Mouse (Mus musculus): ENCODE measurements around the gene Ctbp1. TPM values are rescaled to one million over a fixed set of nuclear protein-coding genes. Genes with fewer than 3 reads are reported as not detected.
A peak's percentile ranks its signal among the peaks of the same experiment; 100 is the strongest.

Gene Ctbp1
- total and polyA plus RNA-seq, 3 experiments, result 353 to 595 (median 443) TPM

DNA sequence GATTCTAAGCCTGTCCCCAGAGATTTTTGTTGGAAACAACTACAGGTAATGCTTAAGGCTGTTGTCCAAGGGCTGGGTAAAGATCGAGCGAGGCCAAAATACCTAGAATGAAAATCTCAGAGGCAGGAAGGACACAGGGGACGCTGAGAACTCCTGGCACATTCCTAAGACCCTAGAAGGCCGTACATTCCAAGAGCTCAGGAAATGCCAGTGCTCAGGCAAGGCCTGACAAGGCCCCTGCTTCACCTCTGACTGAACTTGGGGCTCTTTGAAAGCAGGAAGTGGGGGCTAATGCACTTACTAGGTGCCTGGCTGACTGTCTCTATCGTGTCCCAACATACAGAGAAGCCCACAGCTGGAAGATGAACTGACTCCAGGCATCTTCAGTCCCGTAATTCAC, 52.4 kb downstream of the Ctbp1 start:
- Histone ChIP-seq H3K79me2 (ENCODE audit: control insufficient read depth, insufficient read depth, low read length, poor library complexity) (no peaks in the 10 kb centered on the region), H3K9me3 (replicated peaks; ENCODE audit: insufficient read depth, low read length) (no peaks in the 10 kb centered on the region), H3K27me3 (ENCODE audit: control insufficient read depth in 1 of 2, insufficient read depth in 2 of 2, low read length in 2 of 2) (no peaks in the 10 kb centered on the region; a peak in 1 of 4 replicates), H3K4me3 (ENCODE audit: control insufficient read depth in 1 of 2, insufficient read depth in 1 of 2, low read depth in 2 of 2, low read length in 2 of 2) (no peak overlapping the region), H3K4me1 (ENCODE audit: control insufficient read depth in 1 of 2, insufficient read depth in 2 of 2, low read length in 2 of 2) (peaks cover 46 to 56% of the 10 kb centered on the region in 2 experiments), H3K36me3 (ENCODE audit: control insufficient read depth in 1 of 2, insufficient read depth in 2 of 2, low read length in 2 of 2) (peaks cover 0 to 49% of the 10 kb centered on the region in 2 experiments; a peak in 2 of 4 replicates), H3K27ac (ENCODE audit: control insufficient read depth, low read depth, low read length) (peak overlapping the region; percentile 2; the same call in 1 of the 2 replicates), H3K9ac (ENCODE audit: control insufficient read depth, low read depth, low read length, poor library complexity, severe bottlenecking) (no peak overlapping the region)
- TF ChIP-seq NRF1 (IDR thresholded peaks at IDR 0.05; ENCODE audit: insufficient read depth, low read depth, low read length, poor library complexity, severe bottlenecking) (no peak), ELF1 (IDR thresholded peaks at IDR 0.05; ENCODE audit: low read depth, low read length) (peak; percentile 22; the same call in 1 of the 2 replicates)
- peak; percentile 40 for DNase-seq (ENCODE audit: low read depth, low spot score)

DNA sequence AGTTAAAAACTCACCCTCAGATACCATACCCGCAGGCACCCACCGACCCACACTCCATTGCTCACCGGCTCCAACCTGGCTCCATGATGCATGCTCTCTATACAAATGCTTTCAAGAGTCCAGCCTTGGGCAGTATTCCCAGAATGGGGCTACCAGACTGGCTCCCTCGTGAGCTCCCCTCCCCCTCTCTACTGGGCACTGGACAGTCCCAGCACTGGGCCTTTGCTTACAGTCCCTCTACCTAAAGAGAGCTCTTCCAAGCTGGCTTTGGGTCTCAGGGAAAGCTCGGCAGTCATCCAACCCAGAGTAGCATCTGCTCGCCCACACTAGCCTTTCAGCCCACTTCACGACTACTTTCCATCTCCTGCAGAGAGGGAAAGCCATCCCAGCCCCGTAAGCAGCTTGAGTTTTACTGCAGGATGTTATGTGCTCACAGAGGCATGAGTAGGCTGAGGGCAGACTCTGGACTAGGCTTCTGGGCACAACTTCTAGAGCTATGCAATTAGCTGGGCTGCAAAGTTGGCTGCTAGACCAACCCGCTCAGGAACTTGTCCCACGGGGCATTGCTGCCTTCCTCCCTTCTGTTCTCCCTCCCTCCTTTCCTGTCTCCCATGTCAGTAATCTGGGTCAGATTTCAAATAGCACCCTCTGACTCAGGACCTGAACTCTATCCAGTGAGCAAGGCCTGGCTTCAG, 54.3 kb downstream of the Ctbp1 start:
- Histone ChIP-seq H3K27me3 (ENCODE audit: control insufficient read depth in 1 of 2, insufficient read depth in 2 of 2, low read length in 2 of 2) (no peaks in the 10 kb centered on the region), H3K4me1 (ENCODE audit: control insufficient read depth in 1 of 2, insufficient read depth in 2 of 2, low read length in 2 of 2) (peaks cover 46 to 58% of the 10 kb centered on the region in 2 experiments), H3K9ac (ENCODE audit: control insufficient read depth, low read depth, low read length, poor library complexity, severe bottlenecking) (no peak overlapping the region), H3K4me3 (ENCODE audit: control insufficient read depth in 1 of 2, insufficient read depth in 1 of 2, low read depth in 2 of 2, low read length in 2 of 2) (no peak overlapping the region), H3K9me3 (replicated peaks; ENCODE audit: insufficient read depth, low read length) (no peaks in the 10 kb centered on the region), H3K27ac (ENCODE audit: control insufficient read depth, low read depth, low read length) (no peak overlapping the region), H3K79me2 (ENCODE audit: control insufficient read depth, insufficient read depth, low read length, poor library complexity) (no peaks in the 10 kb centered on the region), H3K36me3 (ENCODE audit: control insufficient read depth in 1 of 2, insufficient read depth in 2 of 2, low read length in 2 of 2) (peaks cover 0 to 49% of the 10 kb centered on the region in 2 experiments; a peak in 2 of 4 replicates)
- no peak for DNase-seq (ENCODE audit: low read depth, low spot score)
- TF ChIP-seq EP300 (IDR thresholded peaks at IDR 0.05; ENCODE audit: low read depth in 1 of 2, low read length in 2 of 2), result no peak
- no peak for TF ChIP-seq RCOR1 (IDR thresholded peaks at IDR 0.05; ENCODE audit: low read depth, low read length)
- TF ChIP-seq TBP (IDR thresholded peaks at IDR 0.05; ENCODE audit: low read depth, low read length), result no peak
- no peak for TF ChIP-seq CHD1 (IDR thresholded peaks at IDR 0.05; ENCODE audit: low read depth, low read length)
- no peak for TF ChIP-seq HCFC1 (IDR thresholded peaks at IDR 0.05; ENCODE audit: low read depth, low read length)
- no peak for TF ChIP-seq ETS1 (IDR thresholded peaks at IDR 0.05; ENCODE audit: low read depth, low read length)
- TF ChIP-seq ZKSCAN1 (IDR thresholded peaks at IDR 0.05; ENCODE audit: low read depth, low read length), result no peak
- TF ChIP-seq GABPA (IDR thresholded peaks at IDR 0.05; ENCODE audit: low read depth, low read length), result no peak
- TF ChIP-seq TCF12 (IDR thresholded peaks at IDR 0.05; ENCODE audit: low read depth, low read length), result no peak
- TF ChIP-seq ZMIZ1 (IDR thresholded peaks at IDR 0.05; ENCODE audit: low read depth, low read length), result no peak
- no peak for TF ChIP-seq MXI1 (IDR thresholded peaks at IDR 0.05; ENCODE audit: low read depth, low read length)
- no peak for TF ChIP-seq MAZ (IDR thresholded peaks at IDR 0.05; ENCODE audit: low read depth, low read length)
- TF ChIP-seq MAX (IDR thresholded peaks at IDR 0.05; ENCODE audit: low read length), result no peak
- no peak for TF ChIP-seq NELFE (IDR thresholded peaks at IDR 0.05; ENCODE audit: low read depth, low read length)
- no peak for TF ChIP-seq USF1 (IDR thresholded peaks at IDR 0.05; ENCODE audit: low read depth, low read length)
- TF ChIP-seq KAT2A (conservative IDR thresholded peaks at IDR 0.05; ENCODE audit: low read depth, low read length), result no peak
- no peak for TF ChIP-seq POLR2AphosphoS2 (IDR thresholded peaks at IDR 0.05; ENCODE audit: low read length)
- TF ChIP-seq NRF1 (IDR thresholded peaks at IDR 0.05; ENCODE audit: insufficient read depth, low read depth, low read length, poor library complexity, severe bottlenecking), result no peak
- no peak for TF ChIP-seq POLR2A (IDR thresholded peaks at IDR 0.05; ENCODE audit: control insufficient read depth in 1 of 2, insufficient read depth in 1 of 2, low read depth in 1 of 2, low read length in 2 of 2, poor library complexity in 1 of 2)

All from MEL (cell line).